Mouse (Mus musculus): ENCODE measurements around the gene Tas1r3.

DNA sequence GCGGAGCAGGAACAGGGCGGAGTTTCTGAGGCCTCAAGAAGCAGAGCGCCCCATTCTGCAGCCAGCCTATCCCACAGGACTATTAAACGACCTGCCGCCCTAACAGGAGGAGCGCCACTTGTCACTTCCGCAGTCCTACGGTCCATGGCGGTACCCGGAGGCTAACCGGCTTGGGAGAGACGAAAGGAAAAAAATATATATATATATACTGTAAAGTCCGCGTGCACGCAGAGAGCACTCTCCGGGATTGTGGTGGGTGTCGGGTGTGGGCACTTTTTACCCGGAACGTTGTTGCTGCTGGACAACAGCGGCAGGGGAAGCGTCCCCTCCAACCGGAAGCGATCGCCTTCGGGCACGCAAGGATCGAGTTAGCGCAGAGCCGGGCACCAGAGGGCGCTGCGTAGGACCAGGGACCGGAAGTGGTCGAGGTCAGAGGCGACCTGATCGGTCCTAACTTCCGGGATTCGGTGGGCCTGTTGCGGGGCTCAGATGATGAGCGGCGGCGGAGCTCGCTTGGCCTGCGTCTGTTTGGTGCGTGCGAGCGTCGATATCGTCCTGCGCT is 31.9 kb downstream of the Tas1r3 start, which contains the start of gene Aurkaip1:
- TF ChIP-seq CTCF (IDR thresholded peaks at IDR 0.05; ENCODE audit: borderline replicate concordance, insufficient read depth, low read length) (peak; percentile 92), POLR2A (IDR thresholded peaks at IDR 0.05; ENCODE audit: low read depth, low read length) (peak; percentile 75)

Measured in embryonic fibroblast, embryonic 13.5 days (primary cell).